Mouse (Mus musculus): ENCODE data around the gene Rasgrp4. TPM values are rescaled to one million over a fixed set of nuclear protein-coding genes. Genes with fewer than 3 reads are reported as not detected.

Gene Rasgrp4
- total and polyA plus RNA-seq, 3 experiments = 0.46 to 1.9 TPM; not detected in 1

DNA sequence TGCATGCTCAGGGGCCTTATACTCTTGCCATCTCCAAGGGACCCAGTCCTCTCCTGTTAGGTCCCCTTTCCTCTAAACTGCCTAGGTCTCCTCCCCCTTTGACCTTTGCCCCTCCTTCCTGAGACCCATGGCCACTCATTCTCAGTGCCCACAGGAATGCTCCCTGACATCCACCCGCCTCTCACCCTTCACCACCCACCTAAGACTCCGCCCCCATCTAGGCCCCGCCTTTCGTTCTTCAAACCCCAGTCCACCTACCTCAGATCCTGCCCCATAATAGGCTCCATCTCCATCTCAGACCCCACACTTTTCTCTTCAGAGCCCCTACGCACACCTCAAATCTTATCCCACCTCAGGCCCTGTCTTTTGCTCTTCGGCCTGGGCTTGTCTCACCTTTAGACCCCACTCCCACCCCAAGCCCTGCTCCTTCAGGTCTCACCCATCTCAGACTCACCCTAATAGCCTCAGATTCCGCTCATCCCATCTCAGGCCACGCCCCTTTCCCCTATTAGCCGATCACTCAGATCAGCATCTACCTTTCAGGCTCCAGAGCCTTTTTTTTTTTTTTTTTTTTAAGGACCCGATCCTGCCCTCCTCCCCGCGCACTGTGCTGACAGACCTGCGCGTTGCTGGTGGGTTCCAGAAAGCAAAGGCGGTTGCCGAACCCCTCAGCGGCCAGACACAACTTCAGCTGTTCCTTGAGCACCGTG is 16.4 kb upstream of the Rasgrp4 start:
- Histone ChIP-seq H3K36me3 (ENCODE audit: control insufficient read depth in 1 of 2, insufficient read depth in 2 of 2, low read length in 2 of 2) (no peaks in the 10 kb centered on the region), H3K27ac (ENCODE audit: control insufficient read depth, low read depth, low read length) (no peak overlapping the region), H3K9ac (ENCODE audit: control insufficient read depth, low read depth, low read length, poor library complexity, severe bottlenecking) (no peak overlapping the region), H3K27me3 (ENCODE audit: control insufficient read depth in 1 of 2, insufficient read depth in 2 of 2, low read length in 2 of 2) (no peaks in the 10 kb centered on the region; a peak in 1 of 4 replicates), H3K79me2 (ENCODE audit: control insufficient read depth, insufficient read depth, low read length, poor library complexity) (no peaks in the 10 kb centered on the region), H3K4me3 (ENCODE audit: control insufficient read depth in 1 of 2, insufficient read depth in 1 of 2, low read depth in 2 of 2, low read length in 2 of 2) (no peak overlapping the region), H3K4me1 (ENCODE audit: control insufficient read depth in 1 of 2, insufficient read depth in 2 of 2, low read length in 2 of 2) (no peaks in the 10 kb centered on the region), H3K9me3 (replicated peaks; ENCODE audit: insufficient read depth, low read length) (no peaks in the 10 kb centered on the region)
- TF ChIP-seq USF1 (IDR thresholded peaks at IDR 0.05; ENCODE audit: low read depth, low read length) = no peak
- TF ChIP-seq SIN3A (IDR thresholded peaks at IDR 0.05; ENCODE audit: low read length) = no peak
- no peak for DNase-seq (ENCODE audit: low read depth, low spot score)

DNA sequence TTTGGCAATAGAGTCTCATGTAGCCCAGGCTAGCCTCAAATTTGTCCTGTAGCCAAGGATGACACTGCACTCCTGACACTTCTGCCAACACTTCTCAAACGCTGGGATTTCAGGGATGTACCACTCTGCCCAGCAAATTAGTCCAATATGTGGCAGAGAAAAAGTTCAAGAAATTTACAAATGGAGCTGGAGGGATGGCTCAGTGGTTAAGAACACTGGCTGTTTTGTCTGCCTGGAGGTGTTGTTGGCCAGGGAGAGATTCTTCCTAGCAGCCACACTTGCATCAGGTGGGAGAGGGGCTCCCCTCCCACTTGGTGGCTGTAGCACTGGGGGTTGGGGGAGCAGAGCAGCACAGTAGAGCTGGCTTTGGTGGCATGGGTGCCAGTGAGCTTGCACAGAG is 15.1 kb upstream of the Rasgrp4 start:
- peaks cover 0 to 2% of the 10 kb centered on the region in 2 experiments; a peak in 1 of 4 replicates for H3K4me1 ChIP-seq (ENCODE audit: control insufficient read depth in 1 of 2, insufficient read depth in 2 of 2, low read length in 2 of 2)
- no peak overlapping the region for H3K4me3 ChIP-seq (ENCODE audit: control insufficient read depth in 1 of 2, insufficient read depth in 1 of 2, low read depth in 2 of 2, low read length in 2 of 2)
- H3K27ac ChIP-seq (ENCODE audit: control insufficient read depth, low read depth, low read length) = no peak overlapping the region
- no peaks in the 10 kb centered on the region; a peak in 1 of 4 replicates for H3K36me3 ChIP-seq (ENCODE audit: control insufficient read depth in 1 of 2, insufficient read depth in 2 of 2, low read length in 2 of 2)
- H3K27me3 ChIP-seq (ENCODE audit: control insufficient read depth in 1 of 2, insufficient read depth in 2 of 2, low read length in 2 of 2) = no peaks in the 10 kb centered on the region; a peak in 1 of 4 replicates
- H3K79me2 ChIP-seq (ENCODE audit: control insufficient read depth, insufficient read depth, low read length, poor library complexity) = no peaks in the 10 kb centered on the region
- no peak for DNase-seq (ENCODE audit: low read depth, low spot score)
- TF ChIP-seq HCFC1 (IDR thresholded peaks at IDR 0.05; ENCODE audit: low read depth, low read length) = no peak
- TF ChIP-seq CHD2 (IDR thresholded peaks at IDR 0.05; ENCODE audit: low read length) = no peak
- TF ChIP-seq ETS1 (IDR thresholded peaks at IDR 0.05; ENCODE audit: low read depth, low read length) = no peak
- TF ChIP-seq MXI1 (IDR thresholded peaks at IDR 0.05; ENCODE audit: low read depth, low read length) = no peak
- no peak for TF ChIP-seq POLR2AphosphoS5 (IDR thresholded peaks at IDR 0.05; ENCODE audit: borderline replicate concordance, low read depth, low read length)
- H3K9me3 ChIP-seq (replicated peaks; ENCODE audit: insufficient read depth, low read length) = no peaks in the 10 kb centered on the region
- no peak overlapping the region for H3K9ac ChIP-seq (ENCODE audit: control insufficient read depth, low read depth, low read length, poor library complexity, severe bottlenecking)

DNA sequence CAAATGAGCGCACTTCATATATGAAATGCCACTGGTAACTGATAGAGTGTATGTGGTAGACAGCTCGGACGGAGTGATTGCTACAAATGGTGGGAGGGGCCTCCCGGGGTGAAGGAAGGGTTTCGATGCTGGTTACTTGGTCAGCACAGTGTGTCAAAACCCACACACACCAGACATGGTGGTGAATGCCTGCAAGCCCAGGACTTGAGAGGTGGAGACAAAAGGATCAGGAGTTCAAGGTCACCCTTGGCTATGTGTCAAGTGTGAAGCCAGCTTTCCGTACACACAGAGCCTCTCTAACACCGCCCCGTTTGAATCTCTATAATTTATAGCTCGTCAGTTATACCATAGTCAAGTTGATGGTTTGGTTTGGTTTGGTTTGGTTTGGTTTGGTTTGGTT is 11.8 kb upstream of the Rasgrp4 start:
- Histone ChIP-seq H3K27ac (ENCODE audit: control insufficient read depth, low read depth, low read length) (no peak overlapping the region), H3K4me1 (ENCODE audit: control insufficient read depth in 1 of 2, insufficient read depth in 2 of 2, low read length in 2 of 2) (peaks cover 0 to 6% of the 10 kb centered on the region in 2 experiments; a peak in 1 of 4 replicates), H3K79me2 (ENCODE audit: control insufficient read depth, insufficient read depth, low read length, poor library complexity) (no peaks in the 10 kb centered on the region), H3K4me3 (ENCODE audit: control insufficient read depth in 1 of 2, insufficient read depth in 1 of 2, low read depth in 2 of 2, low read length in 2 of 2) (no peak overlapping the region), H3K36me3 (ENCODE audit: control insufficient read depth in 1 of 2, insufficient read depth in 2 of 2, low read length in 2 of 2) (no peaks in the 10 kb centered on the region; a peak in 1 of 4 replicates), H3K9me3 (replicated peaks; ENCODE audit: insufficient read depth, low read length) (no peaks in the 10 kb centered on the region), H3K27me3 (ENCODE audit: control insufficient read depth in 1 of 2, insufficient read depth in 2 of 2, low read length in 2 of 2) (no peaks in the 10 kb centered on the region; a peak in 1 of 4 replicates), H3K9ac (ENCODE audit: control insufficient read depth, low read depth, low read length, poor library complexity, severe bottlenecking) (no peak overlapping the region)
- DNase-seq (ENCODE audit: low read depth, low spot score) = no peak
- TF ChIP-seq ZC3H11A (IDR thresholded peaks at IDR 0.05; ENCODE audit: low read depth, low read length) = no peak
- TF ChIP-seq GATA1 (IDR thresholded peaks at IDR 0.05; ENCODE audit: low read depth, low read length) = no peak
- no peak for TF ChIP-seq KAT2A (conservative IDR thresholded peaks at IDR 0.05; ENCODE audit: low read depth, low read length)
- TF ChIP-seq GABPA (IDR thresholded peaks at IDR 0.05; ENCODE audit: low read depth, low read length) = no peak
- no peak for TF ChIP-seq E2F4 (IDR thresholded peaks at IDR 0.05; ENCODE audit: borderline replicate concordance, low read depth, low read length)
- TF ChIP-seq MYC (IDR thresholded peaks at IDR 0.05; ENCODE audit: low read depth, low read length) = no peak
- no peak for TF ChIP-seq POLR2A (IDR thresholded peaks at IDR 0.05; ENCODE audit: control insufficient read depth in 1 of 2, insufficient read depth in 1 of 2, low read depth in 1 of 2, low read length in 2 of 2, poor library complexity in 1 of 2)
- TF ChIP-seq MEF2A (IDR thresholded peaks at IDR 0.05; ENCODE audit: extremely low read depth, insufficient replicate concordance, low read depth, low read length, poor library complexity, severe bottlenecking) = no peak
- TF ChIP-seq USF2 (IDR thresholded peaks at IDR 0.05; ENCODE audit: borderline replicate concordance in 1 of 2, insufficient read depth in 1 of 2, low read depth in 1 of 2, low read length in 2 of 2) = no peak
- TF ChIP-seq TBP (IDR thresholded peaks at IDR 0.05; ENCODE audit: low read depth, low read length) = no peak
- no peak for TF ChIP-seq POLR2AphosphoS5 (IDR thresholded peaks at IDR 0.05; ENCODE audit: borderline replicate concordance, low read depth, low read length)
- no peak for TF ChIP-seq TAL1 (IDR thresholded peaks at IDR 0.05; ENCODE audit: low read length)
- TF ChIP-seq MAX (IDR thresholded peaks at IDR 0.05; ENCODE audit: low read length) = no peak
- TF ChIP-seq POLR2AphosphoS2 (IDR thresholded peaks at IDR 0.05; ENCODE audit: low read length) = no peak
- TF ChIP-seq BHLHE40 (IDR thresholded peaks at IDR 0.05; ENCODE audit: borderline replicate concordance, low read depth, low read length) = no peak
- TF ChIP-seq ETS1 (IDR thresholded peaks at IDR 0.05; ENCODE audit: low read depth, low read length) = no peak
- TF ChIP-seq HCFC1 (IDR thresholded peaks at IDR 0.05; ENCODE audit: low read depth, low read length) = no peak
- TF ChIP-seq NELFE (IDR thresholded peaks at IDR 0.05; ENCODE audit: low read depth, low read length) = no peak
